Mouse (Mus musculus) gastrocnemius, postnatal 10 days (tissue): ENCODE results near the gene Sf3a3. TPM values are rescaled to one million over a fixed set of nuclear protein-coding genes. Genes with fewer than 3 reads are reported as not detected.

Experiments
- microRNA-seq, 2 experiments: library from miRNA; unstranded; fragments of <30 nt; microRNA quantifications; one replicate each; pipeline ENCODE4 v1.2.0; 2021
- total RNA-seq, 2 experiments: library from RNA; stranded (reverse); gene quantifications; 2 replicates each; pipeline ENCODE4 v1.2.3; 2021

Gene Sf3a3
- total RNA-seq, 2 experiments from 2014 or later = 24.2 to 25.2 TPM

Small RNA genes lying within 50 kb of the gene (microRNA-seq; reads per million reads assigned to microRNA genes)
- gene Gm24721 (0 reads per million in 2 experiments), gene Mir697 (0 reads per million in 2 experiments), gene Mir698 (0 to 0.50 reads per million in 2 experiments)

Other genes starting within 250 kb of the Sf3a3 start
- gene 3100002H09Rik, start 104.0 kb upstream of the Sf3a3 start, total RNA-seq = not detected
- gene Pou3f1, start 58.0 kb upstream of the Sf3a3 start, total RNA-seq = 1 to 10 TPM; 2.8 to 2.9 TPM
- 10 to 100 TPM; 21.7 to 25.4 TPM for gene Utp11, start 21.2 kb upstream of the Sf3a3 start, total RNA-seq
- 10 to 100 TPM; 61.2 to 65.0 TPM for gene Fhl3, start 14.1 kb upstream of the Sf3a3 start, total RNA-seq
- gene Inpp5b, start 27.1 kb downstream of the Sf3a3 start, total RNA-seq = 10 to 100 TPM in 1 of 2 experiments, 1 to 10 TPM in 1; 9.0 to 14.5 TPM
- gene Mtf1, start 87.3 kb downstream of the Sf3a3 start, total RNA-seq = 10 to 100 TPM in 1 of 2 experiments, 1 to 10 TPM in 1; 8.6 to 14.0 TPM
- 10 to 100 TPM; 10.3 to 11.9 TPM for gene Yrdc, start 135.9 kb downstream of the Sf3a3 start, total RNA-seq
- 10 to 100 TPM; 28.7 to 29.3 TPM for gene 1110065P20Rik, start 136.4 kb downstream of the Sf3a3 start, total RNA-seq
- gene Maneal, start 147.4 kb downstream of the Sf3a3 start, total RNA-seq = under 1 TPM; 0.16 to 0.36 TPM
- under 1 TPM; 0.05 TPM for gene Epha10, start 166.1 kb downstream of the Sf3a3 start, total RNA-seq
- gene 9930104L06Rik, start 222.3 kb downstream of the Sf3a3 start, total RNA-seq = 1 to 10 TPM; 7.9 to 9.2 TPM
- 1 to 10 TPM; 7.1 to 9.0 TPM for gene Cdca8, start 224.5 kb downstream of the Sf3a3 start, total RNA-seq